Mouse (Mus musculus) spleen, adult 2 months (tissue): ENCODE data around the gene Zfand3. TPM values are rescaled to one million over a fixed set of nuclear protein-coding genes. Genes with fewer than 3 reads are reported as not detected.

Experiments
- DNase-seq, 2 experiments: peaks; one replicate each; pipeline versions ENCODE4 v3.0.0 to v3.0.0-alpha.2; 2012 to 2021; ENCODE audit warnings: low spot score in 2 of 2, low read depth in 1 of 2
- H3K27ac ChIP-seq: fragments of 200-500 bp; 2 replicates; pipeline ENCODE4 v1.5.1; 2012; ENCODE audit warnings: low read length, inconsistent platforms; ENCODE audit not compliant: insufficient read depth
- H3K27me3 ChIP-seq: fragments of 200-500 bp; 2 replicates; pipeline ENCODE4 v1.6.1; 2012; ENCODE audit warnings: mild to moderate bottlenecking, moderate library complexity, low read length, inconsistent platforms; ENCODE audit not compliant: control insufficient read depth, insufficient read depth
- H3K36me3 ChIP-seq: fragments of 200-500 bp; 2 replicates; pipeline ENCODE4 v1.6.1; 2012; ENCODE audit warnings: mild to moderate bottlenecking, low read length, inconsistent platforms; ENCODE audit not compliant: control insufficient read depth, insufficient read depth
- H3K4me1 ChIP-seq: fragments of 200-500 bp; 2 replicates; pipeline ENCODE4 v1.6.1; 2011; ENCODE audit warnings: inconsistent platforms; ENCODE audit not compliant: control insufficient read depth, insufficient read depth, insufficient read length
- H3K4me3 ChIP-seq: fragments of 200-500 bp; 2 replicates; pipeline ENCODE4 v1.5.1; 2011; ENCODE audit warnings: mild to moderate bottlenecking, inconsistent platforms; ENCODE audit not compliant: insufficient read depth, insufficient read length; ENCODE audit errors: extremely low read depth
- CTCF ChIP-seq: fragments of 200-500 bp; IDR thresholded peaks from 2 replicates; pipeline ENCODE4 v1.5.1; 2011; ENCODE audit warnings: mild to moderate bottlenecking, inconsistent platforms; ENCODE audit not compliant: insufficient read depth, insufficient read length, insufficient replicate concordance; ENCODE audit errors: extremely low read depth
- POLR2A ChIP-seq: fragments of 200-500 bp; IDR thresholded peaks from 2 replicates; pipeline ENCODE4 v1.6.1; 2011; ENCODE audit warnings: low read depth, low read length, inconsistent platforms
- WGBS: fragments of 180-500 bp; shearing (Covaris S2); methylation state at CpG from one replicate; pipeline ENCODE4 v1.1.7; 2018; 5-methylcytosine and 5-hydroxymethylcytosine counted together
- polyA plus RNA-seq: library from polyadenylated mRNA; depleted of rRNA; stranded (reverse); fragments of >200 nt; gene quantifications from 2 replicates; pipeline ENCODE4 v1.2.3, GENCODE M21; 2012

Gene Zfand3
- polyA plus RNA-seq, 1 experiment: 50.5 TPM

DNA sequence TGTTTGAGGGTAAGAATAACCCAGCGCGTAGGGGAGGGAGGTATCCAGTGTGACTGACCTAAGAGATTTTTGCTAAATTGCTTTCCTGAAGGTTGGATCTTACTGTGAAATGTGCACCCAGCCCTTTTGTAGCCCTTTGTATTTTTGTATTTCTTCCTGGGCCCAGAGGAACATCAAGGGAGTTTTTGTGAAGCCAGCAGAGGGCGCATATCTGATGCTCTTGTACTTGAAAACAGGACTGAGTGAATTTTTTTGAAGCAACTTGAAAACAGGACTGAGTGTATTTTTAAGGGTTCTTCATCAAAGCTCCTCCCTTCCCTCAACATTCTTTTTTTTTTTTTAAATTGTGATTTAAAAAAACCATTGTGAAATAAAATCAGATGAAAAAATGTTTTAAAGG, 110.2 kb downstream of the Zfand3 start:
- DNase-seq: peak in 1 of 2 experiments; percentile 37
- 86% methylated on average over 3 of the region's 3 CpGs for WGBS

DNA sequence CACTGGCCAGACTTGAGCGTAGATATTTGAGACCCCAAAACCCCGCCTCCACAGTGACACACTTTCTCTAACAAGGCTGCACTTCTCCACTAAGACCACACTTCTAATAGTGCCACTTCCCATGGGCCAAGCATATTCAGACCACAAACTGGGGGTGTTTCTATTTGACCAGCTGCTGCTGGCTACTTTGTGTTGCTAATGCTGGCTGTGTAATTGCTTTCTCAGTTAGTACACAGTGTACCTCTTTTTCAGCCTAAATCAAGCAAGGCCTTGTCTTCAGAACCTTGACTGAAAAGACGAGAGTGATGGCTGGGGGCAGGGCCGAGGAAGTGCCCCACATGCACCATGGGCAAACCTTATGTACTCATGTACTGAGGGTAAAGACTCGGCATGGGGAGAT, 111.7 kb downstream of the Zfand3 start:
- TF ChIP-seq POLR2A: no peak
- no peak for TF ChIP-seq CTCF
- peaks cover 4% of the 10 kb centered on the region; the same call in 1 of the 2 replicates for H3K4me1 ChIP-seq
- 92% methylated on average over 5 of the region's 5 CpGs for WGBS
- no peak for DNase-seq
- no peak overlapping the region for H3K4me3 ChIP-seq
- no peaks in the 10 kb centered on the region for H3K27me3 ChIP-seq
- H3K36me3 ChIP-seq: no peaks in the 10 kb centered on the region; the same call in 1 of the 2 replicates
- H3K27ac ChIP-seq: no peak overlapping the region

More for the DNA sequence above, 110.2 kb downstream of the Zfand3 start:
- Histone ChIP-seq H3K27me3 (no peaks in the 10 kb centered on the region), H3K36me3 (no peaks in the 10 kb centered on the region), H3K4me3 (no peak overlapping the region), H3K4me1 (peaks cover 4% of the 10 kb centered on the region; the same call in 1 of the 2 replicates), H3K27ac (no peak overlapping the region)
- TF ChIP-seq CTCF (peak; percentile 5; the same call in 1 of the 2 replicates), POLR2A (no peak)

DNA sequence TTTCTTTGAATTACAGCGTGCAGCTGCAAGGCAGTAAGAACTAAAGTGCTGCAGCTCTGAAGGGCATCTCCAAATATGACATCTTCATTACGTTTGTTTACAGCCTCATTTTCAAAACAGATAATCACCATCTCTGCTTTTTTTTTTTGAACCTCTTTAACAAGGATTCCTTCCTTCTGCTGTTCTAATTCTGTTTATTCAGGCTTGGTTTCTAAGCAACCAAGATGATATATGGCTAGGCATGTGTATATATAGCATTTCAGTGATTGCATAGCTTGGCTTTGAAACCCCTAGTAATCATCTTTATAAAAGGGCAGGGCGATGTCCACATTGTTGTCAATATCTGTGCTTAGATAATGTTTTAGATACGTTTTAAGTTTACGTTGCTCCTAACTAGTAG, 113.5 kb downstream of the Zfand3 start:
- Histone ChIP-seq H3K4me3 (no peak overlapping the region), H3K27ac (no peak overlapping the region), H3K27me3 (no peaks in the 10 kb centered on the region), H3K4me1 (peaks cover under 1% of the 10 kb centered on the region; the same call in 1 of the 2 replicates), H3K36me3 (no peaks in the 10 kb centered on the region; the same call in 1 of the 2 replicates)
- no peak for DNase-seq
- TF ChIP-seq POLR2A: no peak
- no peak for TF ChIP-seq CTCF
- 95% methylated on average over 5 of the region's 5 CpGs for WGBS

DNA sequence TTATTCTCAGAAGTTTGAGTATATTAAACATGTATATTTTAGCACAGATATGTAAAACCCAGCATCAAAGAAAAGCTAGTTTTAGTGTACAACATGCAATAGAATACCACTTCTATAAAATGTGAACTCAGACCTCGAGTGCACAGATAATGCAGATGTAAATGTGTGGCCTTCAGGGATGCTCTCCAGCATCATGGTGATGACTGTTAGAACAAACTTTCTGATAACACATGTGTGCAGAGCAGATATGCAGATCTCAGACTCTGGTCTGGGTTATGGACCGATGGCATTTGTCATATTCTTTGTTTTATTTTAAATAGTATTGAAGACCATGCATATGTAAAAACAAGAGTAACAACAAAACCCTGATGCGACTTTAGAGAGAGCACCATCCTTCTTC, 117.7 kb downstream of the Zfand3 start:
- Histone ChIP-seq H3K36me3 (peaks cover 2% of the 10 kb centered on the region; the same call in 1 of the 2 replicates), H3K27me3 (no peaks in the 10 kb centered on the region), H3K4me1 (no peaks in the 10 kb centered on the region), H3K27ac (no peak overlapping the region), H3K4me3 (no peak overlapping the region)
- DNase-seq: no peak
- WGBS: 86% methylated on average over 3 of the region's 3 CpGs
- TF ChIP-seq POLR2A (no peak), CTCF (no peak)

DNA sequence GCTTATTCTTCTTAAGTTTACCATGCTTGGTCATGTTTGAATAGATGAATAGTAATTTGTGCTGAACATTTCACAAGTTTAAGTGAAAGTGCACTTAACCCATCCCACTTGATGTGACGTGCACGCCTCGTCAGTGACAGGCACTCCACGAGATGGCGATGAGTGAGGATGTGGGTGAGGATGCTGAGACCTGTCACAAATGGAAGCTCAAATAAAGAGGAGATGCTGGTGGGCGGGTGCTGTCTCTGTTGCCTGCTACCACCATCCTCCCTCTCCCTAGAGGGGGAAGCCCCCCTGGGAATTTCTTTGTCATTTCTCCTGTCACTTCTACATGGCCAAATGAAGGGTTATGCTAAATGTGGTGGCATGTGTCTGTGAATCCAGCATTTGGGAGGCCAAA, 123.9 kb downstream of the Zfand3 start:
- H3K27ac ChIP-seq: no peak overlapping the region
- 80% methylated on average over 6 of the region's 6 CpGs for WGBS
- no peaks in the 10 kb centered on the region for H3K27me3 ChIP-seq
- no peak for DNase-seq
- no peaks in the 10 kb centered on the region; the same call in 1 of the 2 replicates for H3K4me1 ChIP-seq
- TF ChIP-seq POLR2A (no peak), CTCF (no peak)
- H3K36me3 ChIP-seq: 0 out of 2 replicates have a peak, but pooled peaks cover 2% of the 10 kb centered on the region
- no peak overlapping the region for H3K4me3 ChIP-seq

DNA sequence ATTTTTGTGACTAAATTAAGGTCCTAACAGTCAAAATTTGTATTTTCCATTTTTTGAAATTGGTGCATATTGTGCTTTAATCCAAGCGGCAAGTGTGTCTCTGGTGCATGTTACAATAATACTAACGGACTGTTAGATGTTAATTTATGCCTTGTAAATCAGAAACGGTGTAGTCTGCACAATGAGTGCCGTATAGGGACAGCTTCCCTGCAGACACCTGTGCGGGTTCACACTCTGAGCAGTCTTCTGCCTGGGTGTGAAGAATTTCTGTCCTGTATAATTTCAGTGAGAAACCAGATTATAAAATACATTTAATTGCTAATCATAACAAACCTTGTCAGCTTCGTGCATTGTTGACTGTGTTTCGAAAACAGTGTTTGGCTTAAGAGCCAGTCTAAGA, 124.7 kb downstream of the Zfand3 start:
- no peak overlapping the region for H3K27ac ChIP-seq

DNA sequence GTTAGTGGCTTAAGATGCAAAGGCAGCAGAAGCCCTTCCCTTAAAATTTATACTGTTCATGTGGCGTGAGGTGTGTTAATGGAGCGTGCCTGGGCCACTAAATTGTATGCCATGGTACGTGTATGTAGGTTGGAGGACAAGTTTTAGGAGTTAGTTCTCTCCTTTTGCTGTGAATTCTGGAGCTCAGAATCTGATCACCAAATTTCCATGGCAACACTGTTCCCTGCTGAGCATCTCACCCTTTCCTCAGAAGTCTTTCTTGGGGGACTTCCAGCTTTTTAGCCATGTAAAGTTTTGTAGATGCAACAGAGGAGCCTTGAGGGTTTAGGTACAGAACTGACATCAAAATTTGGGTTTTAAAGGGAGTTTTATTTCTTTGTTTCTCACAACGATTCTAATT, 125.8 kb downstream of the Zfand3 start:
- no peak for DNase-seq
- Histone ChIP-seq H3K27me3 (no peaks in the 10 kb centered on the region), H3K4me3 (no peak overlapping the region), H3K27ac (no peak overlapping the region), H3K36me3 (peaks cover 3% of the 10 kb centered on the region; the same call in 1 of the 2 replicates), H3K4me1 (no peaks in the 10 kb centered on the region; the same call in 1 of the 2 replicates)
- 91% methylated on average over 4 of the region's 4 CpGs for WGBS
- TF ChIP-seq CTCF (no peak), POLR2A (no peak)

More for the DNA sequence above, 124.7 kb downstream of the Zfand3 start:
- no peak for DNase-seq
- no peaks in the 10 kb centered on the region for H3K27me3 ChIP-seq
- TF ChIP-seq CTCF (no peak), POLR2A (no peak)
- H3K36me3 ChIP-seq: no peaks in the 10 kb centered on the region
- H3K4me3 ChIP-seq: no peak overlapping the region
- 92% methylated on average over 7 of the region's 7 CpGs for WGBS
- no peaks in the 10 kb centered on the region; the same call in 1 of the 2 replicates for H3K4me1 ChIP-seq
